Mouse (Mus musculus): Measurements from ENCODE around the gene Cdh4. TPM values are rescaled to one million over a fixed set of nuclear protein-coding genes. Genes with fewer than 3 reads are reported as not detected.
A peak's percentile ranks its signal among the peaks of the same experiment; 100 is the strongest.

Cdh4 gene
- total and polyA plus RNA-seq, 2 experiments from 2014 or later: 0.51 to 2.1 TPM

- TF ChIP-seq EP300 (IDR thresholded peaks at IDR 0.05; ENCODE audit: low read depth) (no peak), CTCF (IDR thresholded peaks at IDR 0.05; ENCODE audit: low read depth) (no peak)
- WGBS: 3% methylated on average over 20 of the region's 20 CpGs
- H3K9ac ChIP-seq (replicated peaks; ENCODE audit: low read depth, low read length): no peak overlapping the region
- DNase-seq (ENCODE audit: low spot score): no peak
- peak; percentile 52; the same call in 1 of the 2 replicates for ATAC-seq (ENCODE audit: insufficient read depth, low read depth)
- H3K27ac ChIP-seq (ENCODE audit: low read depth): no peak overlapping the region
- H3K4me2 ChIP-seq (ENCODE audit: low read depth, low read length): peak overlapping the region; percentile 63
- H3K36me3 ChIP-seq (replicated peaks; ENCODE audit: control insufficient read depth, insufficient read depth, low read length): no peaks in the 10 kb centered on the region
- H3K4me1 ChIP-seq (ENCODE audit: control insufficient read depth, insufficient read depth): peaks cover 5% of the 10 kb centered on the region; the same call in 1 of the 2 replicates
- no peaks in the 10 kb centered on the region for H3K9me3 ChIP-seq (replicated peaks; ENCODE audit: control insufficient read depth, low read length)
- H3K27me3 ChIP-seq (ENCODE audit: control insufficient read depth, insufficient read depth, low read length): peaks cover 13% of the 10 kb centered on the region; the same call in 1 of the 2 replicates
- H3K4me3 ChIP-seq (ENCODE audit: low read depth, low read length): peak overlapping the region; percentile 43
Observed at GRCm38 (mm10) chr2:179661998-179662714, 219.9 kb downstream of the Cdh4 start.

GRCm38 (mm10) chr2:179662739-179663138, 220.5 kb downstream of the Cdh4 start:
- Histone ChIP-seq H3K4me1 (ENCODE audit: control insufficient read depth, insufficient read depth) (peaks cover 5% of the 10 kb centered on the region; the same call in 1 of the 2 replicates), H3K27me3 (ENCODE audit: control insufficient read depth, insufficient read depth, low read length) (peaks cover 13% of the 10 kb centered on the region; the same call in 1 of the 2 replicates), H3K9me3 (replicated peaks; ENCODE audit: control insufficient read depth, low read length) (no peaks in the 10 kb centered on the region), H3K4me2 (ENCODE audit: low read depth, low read length) (peak overlapping the region; percentile 63), H3K36me3 (replicated peaks; ENCODE audit: control insufficient read depth, insufficient read depth, low read length) (no peaks in the 10 kb centered on the region), H3K9ac (replicated peaks; ENCODE audit: low read depth, low read length) (no peak overlapping the region), H3K4me3 (ENCODE audit: low read depth, low read length) (peak overlapping the region; percentile 43), H3K27ac (ENCODE audit: low read depth) (no peak overlapping the region)
- DNase-seq (ENCODE audit: low spot score) (no peak), ATAC-seq (ENCODE audit: insufficient read depth, low read depth) (no peak)
- WGBS: 6% methylated on average over 9 of the region's 9 CpGs
- TF ChIP-seq EP300 (IDR thresholded peaks at IDR 0.05; ENCODE audit: low read depth) (no peak), CTCF (IDR thresholded peaks at IDR 0.05; ENCODE audit: low read depth) (no peak)

- Histone ChIP-seq H3K4me2 (ENCODE audit: low read depth, low read length) (no peak overlapping the region), H3K27ac (ENCODE audit: low read depth) (no peak overlapping the region), H3K4me3 (ENCODE audit: low read depth, low read length) (no peak overlapping the region), H3K4me1 (ENCODE audit: control insufficient read depth, insufficient read depth) (peaks cover 5% of the 10 kb centered on the region; the same call in 1 of the 2 replicates), H3K9me3 (replicated peaks; ENCODE audit: control insufficient read depth, low read length) (no peaks in the 10 kb centered on the region), H3K36me3 (replicated peaks; ENCODE audit: control insufficient read depth, insufficient read depth, low read length) (no peaks in the 10 kb centered on the region), H3K27me3 (ENCODE audit: control insufficient read depth, insufficient read depth, low read length) (peaks cover 13% of the 10 kb centered on the region; the same call in 1 of the 2 replicates), H3K9ac (replicated peaks; ENCODE audit: low read depth, low read length) (no peak overlapping the region)
- DNase-seq (ENCODE audit: low spot score) (no peak), ATAC-seq (ENCODE audit: insufficient read depth, low read depth) (no peak)
- TF ChIP-seq EP300 (IDR thresholded peaks at IDR 0.05; ENCODE audit: low read depth) (no peak), CTCF (IDR thresholded peaks at IDR 0.05; ENCODE audit: low read depth) (peak; percentile 27)
- 55% methylated on average over 9 of the region's 9 CpGs for WGBS
Observed at GRCm38 (mm10) chr2:179663652-179664051, 221.4 kb downstream of the Cdh4 start.

- H3K27ac ChIP-seq (ENCODE audit: low read depth): no peak overlapping the region
- no peak for TF ChIP-seq CTCF (IDR thresholded peaks at IDR 0.05; ENCODE audit: low read depth)
- TF ChIP-seq EP300 (IDR thresholded peaks at IDR 0.05; ENCODE audit: low read depth): no peak
- 87% methylated on average over 13 of the region's 13 CpGs for WGBS
- no peaks in the 10 kb centered on the region for H3K36me3 ChIP-seq (replicated peaks; ENCODE audit: control insufficient read depth, insufficient read depth, low read length)
- peaks cover 13% of the 10 kb centered on the region; the same call in 1 of the 2 replicates for H3K27me3 ChIP-seq (ENCODE audit: control insufficient read depth, insufficient read depth, low read length)
- H3K9ac ChIP-seq (replicated peaks; ENCODE audit: low read depth, low read length): no peak overlapping the region
- ATAC-seq (ENCODE audit: insufficient read depth, low read depth) (no peak), DNase-seq (ENCODE audit: low spot score) (no peak)
- H3K4me3 ChIP-seq (ENCODE audit: low read depth, low read length): no peak overlapping the region
- no peaks in the 10 kb centered on the region for H3K9me3 ChIP-seq (replicated peaks; ENCODE audit: control insufficient read depth, low read length)
- no peak overlapping the region for H3K4me2 ChIP-seq (ENCODE audit: low read depth, low read length)
- peaks cover 5% of the 10 kb centered on the region; the same call in 1 of the 2 replicates for H3K4me1 ChIP-seq (ENCODE audit: control insufficient read depth, insufficient read depth)
Observed at GRCm38 (mm10) chr2:179664171-179664608, 222.0 kb downstream of the Cdh4 start.

GRCm38 (mm10) chr2:179670689-179671088, 228.5 kb downstream of the Cdh4 start:
- Histone ChIP-seq H3K27ac (ENCODE audit: low read depth) (no peak overlapping the region), H3K4me2 (ENCODE audit: low read depth, low read length) (no peak overlapping the region), H3K9ac (replicated peaks; ENCODE audit: low read depth, low read length) (no peak overlapping the region), H3K36me3 (replicated peaks; ENCODE audit: control insufficient read depth, insufficient read depth, low read length) (no peaks in the 10 kb centered on the region), H3K4me1 (ENCODE audit: control insufficient read depth, insufficient read depth) (no peaks in the 10 kb centered on the region), H3K27me3 (ENCODE audit: control insufficient read depth, insufficient read depth, low read length) (no peaks in the 10 kb centered on the region), H3K9me3 (replicated peaks; ENCODE audit: control insufficient read depth, low read length) (no peaks in the 10 kb centered on the region), H3K4me3 (ENCODE audit: low read depth, low read length) (no peak overlapping the region)
- ATAC-seq (ENCODE audit: insufficient read depth, low read depth) (no peak), DNase-seq (ENCODE audit: low spot score) (no peak)
- TF ChIP-seq EP300 (IDR thresholded peaks at IDR 0.05; ENCODE audit: low read depth) (no peak), CTCF (IDR thresholded peaks at IDR 0.05; ENCODE audit: low read depth) (no peak)
- WGBS: 72% methylated on average over 10 of the region's 10 CpGs

All from heart, postnatal 0 days (tissue).